Mouse (Mus musculus) midbrain, embryonic 12.5 days (tissue): ENCODE measurements around the gene Phb2. TPM values are rescaled to one million over a fixed set of nuclear protein-coding genes. Genes with fewer than 3 reads are reported as not detected.
A peak's percentile ranks its signal among the peaks of the same experiment; 100 is the strongest.

Experiments
- ATAC-seq: fragments of 200-750 bp; cut with Nextera tagmentation; 2 replicates; pipeline ENCODE4 v1.8.0; 2017; ENCODE audit warnings: low read depth, moderate TSS enrichment, moderate library complexity; ENCODE audit not compliant: low FRiP score
- H3K27ac ChIP-seq: fragments of 300-500 bp; sonication (generic); replicated peaks from 2 replicates; pipeline ENCODE4 v1.5.1; 2016; ENCODE audit warnings: mild to moderate bottlenecking
- H3K27me3 ChIP-seq: fragments of 300-500 bp; sonication (generic); 2 replicates; pipeline ENCODE4 v1.6.1; 2016; ENCODE audit warnings: mild to moderate bottlenecking
- H3K36me3 ChIP-seq: fragments of 300-500 bp; sonication (generic); 2 replicates; pipeline ENCODE4 v1.6.1; 2016
- H3K4me1 ChIP-seq: fragments of 300-500 bp; sonication (generic); 2 replicates; pipeline ENCODE4 v1.6.1; 2016
- H3K4me2 ChIP-seq: fragments of 300-500 bp; sonication (generic); replicated peaks from 2 replicates; pipeline ENCODE4 v1.6.1; 2016; ENCODE audit warnings: mild to moderate bottlenecking, moderate library complexity
- H3K4me3 ChIP-seq: fragments of 300-500 bp; sonication (generic); 2 replicates; pipeline ENCODE4 v1.5.1; 2016; ENCODE audit warnings: mild to moderate bottlenecking
- H3K9ac ChIP-seq: fragments of 300-500 bp; sonication (generic); replicated peaks from 2 replicates; pipeline ENCODE4 v1.6.1; 2016; ENCODE audit warnings: mild to moderate bottlenecking, moderate library complexity
- H3K9me3 ChIP-seq: fragments of 300-500 bp; sonication (generic); 2 replicates; pipeline ENCODE4 v1.6.1; 2016; ENCODE audit warnings: mild to moderate bottlenecking
- WGBS: fragments of 180-500 bp; shearing (Covaris S2); methylation state at CpG from one replicate; pipeline ENCODE4 v1.1.7; 2016; 5-methylcytosine and 5-hydroxymethylcytosine counted together
- polyA plus RNA-seq: library from polyadenylated mRNA; unstranded; fragments of >200 nt; fragmentation: Nextera tagmentation; extraction: Ambion mirVana; gene quantifications from 2 replicates; pipeline ENCODE4 v1.2.1, GENCODE M21; 2016

Phb2 gene
- polyA plus RNA-seq, 1 experiment from 2014 or later, result 315 TPM

DNA sequence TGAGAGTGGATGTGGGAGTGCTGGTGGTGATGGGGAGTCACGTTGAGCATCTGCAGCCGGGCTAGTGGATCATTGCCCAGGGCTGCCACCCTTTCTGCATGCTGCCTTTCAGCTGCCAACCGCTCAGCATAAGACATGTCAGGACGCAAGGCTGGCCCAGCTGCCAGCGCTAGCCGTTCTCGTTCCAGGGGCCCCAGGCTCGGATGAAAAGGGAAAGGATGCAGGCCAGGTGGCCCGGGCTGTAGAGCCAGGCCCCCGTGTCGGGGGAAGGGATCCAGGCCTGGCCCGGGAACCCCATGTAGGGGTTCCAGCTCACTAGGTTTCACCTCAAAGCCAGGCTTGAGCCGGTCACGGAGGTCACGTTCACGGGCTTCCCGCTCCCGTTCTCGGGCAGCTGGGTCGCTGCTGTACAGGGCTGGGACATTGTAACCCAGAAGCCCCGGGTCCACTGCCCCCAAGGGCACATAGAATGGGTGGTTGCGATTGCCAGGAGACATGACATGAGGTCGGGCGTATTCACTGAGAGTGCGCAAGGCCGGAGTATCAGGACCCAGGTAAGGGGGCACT is 32.7 kb downstream of the Phb2 start:
- peaks cover 58% of the 10 kb centered on the region for H3K36me3 ChIP-seq
- H3K27ac ChIP-seq, result peak overlapping the region; percentile 82
- peak overlapping the region; percentile 53 for H3K9ac ChIP-seq
- peaks cover 33% of the 10 kb centered on the region for H3K4me1 ChIP-seq
- WGBS, result 70% methylated on average over 26 of the region's 26 CpGs
- no peaks in the 10 kb centered on the region for H3K9me3 ChIP-seq
- peak overlapping the region; percentile 73 for H3K4me2 ChIP-seq
- no peaks in the 10 kb centered on the region for H3K27me3 ChIP-seq
- no peak for ATAC-seq
- peak overlapping the region; percentile 45 for H3K4me3 ChIP-seq

DNA sequence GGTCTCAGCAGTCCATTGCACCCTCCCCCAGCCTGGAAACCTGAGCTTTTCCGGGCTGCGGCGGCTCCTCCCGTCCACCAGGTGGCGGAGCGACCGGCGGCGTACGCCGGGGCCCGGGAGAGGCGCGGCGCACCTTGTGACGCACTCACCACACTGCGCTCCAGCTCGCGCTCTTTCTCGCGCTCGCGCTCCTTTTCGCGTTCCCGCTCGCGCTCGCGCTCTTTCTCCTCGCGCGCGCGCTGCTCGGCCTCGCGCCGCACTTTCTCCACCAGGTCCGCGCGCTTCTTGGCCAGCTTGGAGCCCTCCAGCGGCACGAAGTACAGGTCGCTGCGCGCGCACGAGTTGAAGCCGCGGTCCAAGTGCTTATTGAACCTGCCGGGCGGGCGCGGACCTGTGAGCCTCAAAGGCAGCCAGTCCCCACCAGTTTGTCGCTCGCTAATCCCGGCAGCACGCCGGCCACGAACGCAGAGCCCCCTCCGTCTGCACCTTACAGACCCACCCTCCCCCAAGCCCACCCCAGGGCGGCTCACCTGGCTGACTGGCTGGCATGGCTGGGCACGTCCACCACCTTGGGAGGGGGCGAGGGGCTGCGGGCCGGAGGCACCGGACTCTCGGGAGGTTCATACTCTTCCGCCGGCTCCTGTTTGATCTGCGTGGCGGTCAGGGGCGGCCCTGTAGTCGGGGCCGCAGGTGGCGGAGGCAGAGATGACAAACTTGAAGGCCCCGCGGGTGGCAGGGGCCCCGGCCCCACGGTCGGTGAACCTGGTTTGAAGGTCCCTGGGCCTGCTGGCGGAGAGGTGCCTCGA is 33.6 kb downstream of the Phb2 start:
- Histone ChIP-seq H3K27ac (peak overlapping the region; percentile 82), H3K9ac (peak overlapping the region; percentile 75), H3K27me3 (no peaks in the 10 kb centered on the region), H3K4me2 (peak overlapping the region; percentile 73), H3K4me3 (peak overlapping the region; percentile 45), H3K9me3 (no peaks in the 10 kb centered on the region), H3K4me1 (peaks cover 28% of the 10 kb centered on the region), H3K36me3 (peaks cover 59% of the 10 kb centered on the region)
- WGBS, result under 1% methylated on average over 85 of the region's 85 CpGs
- peak; percentile 80 for ATAC-seq

GRCm38 (mm10) chr6:124746296-124746605 is 34.1 kb downstream of the Phb2 start:
- Histone ChIP-seq H3K9ac (peak overlapping the region; percentile 75), H3K36me3 (peaks cover 59% of the 10 kb centered on the region), H3K4me3 (peak overlapping the region; percentile 45), H3K9me3 (no peaks in the 10 kb centered on the region), H3K27me3 (no peaks in the 10 kb centered on the region), H3K27ac (peak overlapping the region; percentile 82), H3K4me1 (peaks cover 28% of the 10 kb centered on the region), H3K4me2 (peak overlapping the region; percentile 73)
- ATAC-seq, result peak; percentile 10; the same call in 1 of the 2 replicates
- WGBS, result 14% methylated on average over 8 of the region's 8 CpGs

DNA sequence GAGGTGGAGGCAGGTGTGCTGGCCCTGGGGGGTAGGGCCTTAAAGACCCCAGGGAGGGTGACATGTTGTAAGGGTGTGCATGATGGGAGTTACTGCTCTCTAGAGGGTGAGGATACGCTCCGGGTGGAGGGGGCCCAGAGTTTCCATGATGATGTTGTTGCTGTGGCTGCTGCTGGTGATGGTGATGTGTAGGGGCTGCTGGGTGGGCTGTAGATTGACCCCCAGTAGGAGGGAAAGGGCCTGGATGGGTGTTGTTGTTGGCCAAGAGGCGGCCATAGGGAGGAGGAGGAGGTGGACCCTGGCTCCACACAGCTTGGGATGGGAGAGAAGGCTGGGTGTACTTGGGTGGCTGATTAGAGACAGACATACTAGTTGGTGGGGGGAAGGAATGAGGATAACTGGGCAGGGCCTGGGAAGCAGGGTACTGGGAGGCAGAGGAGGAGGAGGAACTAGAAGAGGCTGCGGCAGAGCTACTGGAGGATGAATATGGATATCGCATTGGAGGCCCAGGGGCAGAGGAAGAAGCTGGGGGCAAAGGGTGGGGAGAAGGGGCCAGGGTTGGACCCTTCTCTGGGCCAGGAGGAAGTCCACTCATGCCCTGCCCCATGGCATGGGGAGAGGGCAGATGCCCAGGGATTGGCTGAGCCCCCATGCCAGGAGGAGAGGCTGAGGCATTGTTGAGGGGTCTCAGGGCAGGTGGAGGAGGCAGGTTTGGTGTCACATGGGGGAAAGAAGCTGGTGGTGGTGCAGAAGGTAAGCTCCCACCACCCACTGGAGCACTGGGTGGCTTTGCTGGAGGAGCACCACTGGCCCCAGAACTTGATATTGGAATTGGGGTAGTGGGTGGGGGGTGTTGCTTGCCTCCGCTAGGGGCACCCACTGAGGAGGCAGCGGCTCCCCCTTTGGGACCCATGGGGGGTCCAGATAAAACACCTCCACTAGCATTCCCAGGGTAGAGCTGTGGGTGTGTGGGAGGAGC is 34.8 kb downstream of the Phb2 start:
- peaks cover 59% of the 10 kb centered on the region for H3K36me3 ChIP-seq
- ATAC-seq, result no peak

DNA sequence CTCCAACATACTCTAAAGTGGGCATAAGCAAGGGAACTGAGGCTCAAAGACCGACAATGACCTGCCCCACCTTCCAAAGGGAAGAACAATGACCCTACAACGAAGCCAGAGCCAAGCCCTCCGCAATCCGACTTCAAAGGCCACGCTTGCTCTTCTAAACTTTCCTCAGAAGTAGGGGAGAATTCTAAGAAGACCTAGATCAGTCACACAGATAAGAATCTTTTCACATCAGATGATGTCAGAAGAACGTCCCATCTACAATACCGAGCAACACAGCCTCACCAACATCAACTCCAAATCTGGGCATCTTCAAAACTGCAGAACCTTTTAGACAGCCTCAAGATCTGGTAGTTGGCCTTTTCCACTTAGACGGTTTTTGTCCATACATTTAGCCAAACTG is 38.3 kb downstream of the Phb2 start:
- H3K9ac ChIP-seq, result no peak overlapping the region
- H3K4me1 ChIP-seq, result peaks cover 36% of the 10 kb centered on the region
- 86% methylated on average over 8 of the region's 8 CpGs for WGBS
- no peak overlapping the region for H3K4me3 ChIP-seq
- H3K4me2 ChIP-seq, result no peak overlapping the region
- H3K36me3 ChIP-seq, result peaks cover 33% of the 10 kb centered on the region
- H3K27ac ChIP-seq, result no peak overlapping the region
- H3K27me3 ChIP-seq, result no peaks in the 10 kb centered on the region
- H3K9me3 ChIP-seq, result no peaks in the 10 kb centered on the region
- no peak for ATAC-seq

More for the DNA sequence above, 34.8 kb downstream of the Phb2 start:
- H3K27ac ChIP-seq, result peak overlapping the region; percentile 82; the same call in 1 of the 2 replicates
- H3K4me2 ChIP-seq, result peak overlapping the region; percentile 73
- no peaks in the 10 kb centered on the region for H3K9me3 ChIP-seq
- peak overlapping the region; percentile 75 for H3K9ac ChIP-seq
- peaks cover 23% of the 10 kb centered on the region for H3K4me1 ChIP-seq
- WGBS, result 89% methylated on average over 7 of the region's 7 CpGs
- no peak overlapping the region; the same call in 1 of the 2 replicates for H3K4me3 ChIP-seq
- no peaks in the 10 kb centered on the region for H3K27me3 ChIP-seq

- Histone ChIP-seq H3K36me3 (peaks cover 11% of the 10 kb centered on the region), H3K9me3 (no peaks in the 10 kb centered on the region), H3K4me2 (no peak overlapping the region), H3K9ac (no peak overlapping the region), H3K27ac (no peak overlapping the region), H3K4me3 (no peak overlapping the region), H3K4me1 (peaks cover 46% of the 10 kb centered on the region), H3K27me3 (no peaks in the 10 kb centered on the region)
- no peak for ATAC-seq
- 97% methylated on average over 2 of the region's 2 CpGs for WGBS
Measured at GRCm38 (mm10) chr6:124753861-124754260, 41.7 kb downstream of the Phb2 start.

DNA sequence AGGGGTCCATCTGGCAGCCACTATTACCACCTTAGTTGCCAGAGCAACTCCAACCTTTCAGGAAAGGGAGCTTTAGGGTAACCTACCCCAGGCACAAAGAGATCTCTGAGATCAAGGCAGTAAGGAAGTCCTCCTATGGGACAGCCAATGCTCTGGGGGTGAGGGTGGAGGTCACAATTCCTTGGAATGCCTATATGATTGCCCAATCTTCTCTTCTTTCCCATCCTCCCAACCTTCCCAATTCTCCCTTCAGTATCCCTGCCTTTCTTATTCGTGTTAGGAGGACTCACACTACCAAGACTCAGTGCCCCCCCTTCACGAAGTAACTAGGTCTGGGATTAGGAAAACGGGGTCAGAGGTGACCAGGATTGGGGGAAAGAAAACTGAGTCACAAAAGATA is 43.2 kb downstream of the Phb2 start:
- WGBS, result 5% methylated on average over 3 of the region's 3 CpGs
- H3K9me3 ChIP-seq, result no peaks in the 10 kb centered on the region
- no peaks in the 10 kb centered on the region for H3K27me3 ChIP-seq
- peak overlapping the region; percentile 98 for H3K27ac ChIP-seq
- H3K36me3 ChIP-seq, result no peaks in the 10 kb centered on the region
- H3K4me3 ChIP-seq, result peak overlapping the region; percentile 91
- H3K4me1 ChIP-seq, result peaks cover 49% of the 10 kb centered on the region
- peak overlapping the region; percentile 64 for H3K4me2 ChIP-seq
- ATAC-seq, result no peak
- H3K9ac ChIP-seq, result peak overlapping the region; percentile 97

DNA sequence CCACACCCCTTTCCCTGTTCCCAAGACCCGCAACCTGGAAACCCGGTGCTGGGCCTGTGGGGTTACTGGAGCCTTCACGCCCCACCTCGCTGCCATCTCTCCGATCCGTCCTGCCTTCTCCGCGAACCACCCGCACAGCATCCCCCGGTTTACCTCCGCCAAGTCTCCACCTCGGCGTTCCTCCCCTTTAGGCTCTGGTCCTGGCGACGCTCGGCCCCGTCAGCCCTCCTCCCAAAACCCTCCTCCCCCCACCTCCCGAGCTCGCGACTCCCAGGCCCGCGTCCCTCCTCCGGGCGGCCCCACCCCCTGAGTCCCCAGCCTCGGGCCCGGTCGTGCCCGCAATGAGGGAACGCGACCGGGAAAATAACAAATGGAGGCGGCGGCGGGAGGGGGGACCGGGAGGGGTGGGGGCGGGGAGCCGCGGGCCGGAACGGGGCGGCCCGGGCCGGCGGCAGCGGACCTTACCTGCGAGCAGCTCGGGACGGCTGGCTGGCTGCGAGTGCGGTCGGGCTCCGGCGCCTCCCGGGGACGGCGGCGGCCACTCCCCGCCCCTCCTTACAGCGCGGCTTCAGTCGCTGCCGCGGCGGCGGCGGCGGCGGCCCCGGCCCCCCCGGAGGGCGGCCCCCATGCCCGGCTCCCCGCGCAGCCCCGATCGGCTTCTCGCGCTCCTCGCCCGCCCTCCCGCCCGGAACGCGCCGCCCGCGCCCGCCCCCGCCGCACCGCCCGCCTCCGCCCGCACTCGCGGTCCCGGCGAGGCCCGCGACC is 43.9 kb downstream of the Phb2 start, which contains the start of the genes Gm45234 and Atn1:
TSS of gene Gm45234 (minus strand) at position 191 of the 765 bp plus-strand sequence.
TSS of gene Atn1 (minus strand) at position 694 of the 765 bp plus-strand sequence.
- peak within 1 kb of the TSS; percentile 97 for H3K9ac ChIP-seq
- H3K9me3 ChIP-seq, result no peaks in the 10 kb centered on the region
- peak within 1 kb of the TSS; percentile 91 for H3K4me3 ChIP-seq
- ATAC-seq, result peak; percentile 71
- H3K4me2 ChIP-seq, result peak within 1 kb of the TSS; percentile 64
- H3K4me1 ChIP-seq, result peaks cover 49% of the 10 kb centered on the region
- H3K27me3 ChIP-seq, result no peaks in the 10 kb centered on the region
- under 1% methylated on average over 80 of the region's 100 CpGs for WGBS
- peak within 1 kb of the TSS; percentile 98 for H3K27ac ChIP-seq
- no peaks in the 10 kb centered on the region for H3K36me3 ChIP-seq

- Histone ChIP-seq H3K9me3 (no peaks in the 10 kb centered on the region), H3K36me3 (no peaks in the 10 kb centered on the region), H3K27ac (peak overlapping the region; percentile 98), H3K27me3 (no peaks in the 10 kb centered on the region), H3K9ac (peak overlapping the region; percentile 97), H3K4me3 (peak overlapping the region; percentile 91), H3K4me2 (peak overlapping the region; percentile 64), H3K4me1 (peaks cover 49% of the 10 kb centered on the region)
- ATAC-seq, result peak; percentile 77
- WGBS, result 1% methylated on average over 50 of the region's 54 CpGs
Measured at GRCm38 (mm10) chr6:124756652-124757350, 44.7 kb downstream of the Phb2 start.

DNA sequence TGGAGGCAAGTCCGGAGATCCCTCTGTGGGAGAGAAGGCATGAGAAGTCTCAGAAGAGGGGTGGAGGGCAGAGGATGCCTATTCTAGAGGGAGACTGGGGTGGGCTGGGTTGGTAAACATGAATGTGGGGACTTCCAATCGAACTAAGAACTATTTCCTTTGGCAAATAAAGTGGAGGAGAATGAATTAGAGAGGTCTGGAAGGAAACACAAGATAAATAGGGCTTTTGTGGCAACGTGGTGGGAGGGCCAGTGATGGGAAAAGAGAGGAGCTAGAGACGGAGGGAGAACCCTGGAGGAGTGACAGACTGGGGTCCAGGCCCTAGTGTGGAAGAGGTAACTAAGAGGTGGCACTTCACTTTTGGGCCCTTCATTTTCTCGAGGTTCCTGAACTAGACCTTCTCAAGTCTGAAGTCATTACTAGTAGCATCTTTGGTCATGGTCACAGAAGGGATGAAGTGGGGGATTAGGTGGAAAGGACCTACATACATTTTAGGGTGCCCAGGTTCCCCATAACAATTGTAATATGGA is 45.3 kb downstream of the Phb2 start:
- no peaks in the 10 kb centered on the region for H3K9me3 ChIP-seq
- H3K27ac ChIP-seq, result peak overlapping the region; percentile 98
- peaks cover 49% of the 10 kb centered on the region for H3K4me1 ChIP-seq
- H3K9ac ChIP-seq, result peak overlapping the region; percentile 97
- H3K36me3 ChIP-seq, result no peaks in the 10 kb centered on the region
- no peaks in the 10 kb centered on the region for H3K27me3 ChIP-seq
- H3K4me2 ChIP-seq, result peak overlapping the region; percentile 64
- peak overlapping the region; percentile 91 for H3K4me3 ChIP-seq
- no peak for ATAC-seq
- WGBS, result under 1% methylated on average over 5 of the region's 5 CpGs
